Mouse (Mus musculus): Measurements from ENCODE around the gene Kpna4.

DNA sequence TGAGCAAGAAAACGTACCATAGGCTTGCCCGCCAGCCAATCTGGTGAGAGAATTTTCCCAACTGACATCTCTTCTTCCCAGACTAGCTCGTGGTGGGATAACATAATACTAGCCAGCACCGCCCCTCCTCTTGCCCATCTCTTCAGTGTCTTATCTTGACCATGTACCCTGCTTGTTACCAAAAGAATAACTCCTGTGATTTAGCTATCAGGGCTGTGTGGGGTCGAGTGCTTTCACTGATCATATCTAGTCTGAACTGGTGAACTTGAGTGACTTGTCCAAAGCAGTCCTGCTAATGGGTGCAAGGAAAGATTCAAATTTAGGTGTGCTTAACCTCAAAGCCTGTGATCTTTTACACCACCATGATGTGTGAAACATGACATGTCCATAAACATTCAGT is 31.0 kb upstream of the Kpna4 start:
- TF ChIP-seq CTCF (IDR thresholded peaks at IDR 0.05; ENCODE audit: low read depth) (no peak), EP300 (IDR thresholded peaks at IDR 0.05; ENCODE audit: low read depth) (no peak)

All from liver, embryonic 14.5 days (tissue).